Mouse (Mus musculus) forebrain, embryonic 14.5 days (tissue): ENCODE data around the gene Scube2. TPM values are rescaled to one million over a fixed set of nuclear protein-coding genes. Genes with fewer than 3 reads are reported as not detected.

Experiments
- ATAC-seq: fragments of 200-750 bp; cut with Nextera tagmentation; 2 replicates; pipeline ENCODE4 v1.8.0; 2017; ENCODE audit warnings: mild to moderate bottlenecking, moderate library complexity
- DNase-seq: peaks from one replicate; pipeline ENCODE4 v3.0.0-alpha.2; 2015; ENCODE audit warnings: low spot score
- H3K27ac ChIP-seq: fragments of 300-500 bp; sonication (generic); 2 replicates; pipeline ENCODE4 v1.5.1; 2014; ENCODE audit warnings: low read depth, mild to moderate bottlenecking, control low read depth, low read length, moderate library complexity
- H3K27me3 ChIP-seq: fragments of 300-500 bp; sonication (generic); replicated peaks from 2 replicates; pipeline ENCODE4 v1.6.1; 2014; ENCODE audit warnings: low read length, control low read depth, mixed read lengths; ENCODE audit not compliant: control insufficient read depth, insufficient read depth
- H3K36me3 ChIP-seq: fragments of 300-500 bp; sonication (generic); 2 replicates; pipeline ENCODE4 v1.6.1; 2014; ENCODE audit warnings: low read length, control low read depth; ENCODE audit not compliant: control insufficient read depth, insufficient read depth
- H3K4me1 ChIP-seq: fragments of 300-500 bp; sonication (generic); 2 replicates; pipeline ENCODE4 v1.6.1; 2014; ENCODE audit warnings: antibody characterized with exemption, low read length, control low read depth; ENCODE audit not compliant: control insufficient read depth, insufficient read depth
- H3K4me2 ChIP-seq: fragments of 300-500 bp; sonication (generic); 2 replicates; pipeline ENCODE4 v1.6.1; 2014; ENCODE audit warnings: mild to moderate bottlenecking, control low read depth, low read length
- H3K4me3 ChIP-seq: fragments of 300-500 bp; sonication (generic); 2 replicates; pipeline ENCODE4 v1.5.1; 2014; ENCODE audit warnings: low read depth, low read length, control low read depth
- H3K9ac ChIP-seq: fragments of 300-500 bp; sonication (generic); 2 replicates; pipeline ENCODE4 v1.6.1; 2014; ENCODE audit warnings: mild to moderate bottlenecking, low read length, control low read depth, moderate library complexity
- H3K9me3 ChIP-seq: fragments of 300-500 bp; sonication (generic); replicated peaks from 2 replicates; pipeline ENCODE4 v1.6.1; 2016; ENCODE audit warnings: low read length, control low read depth, mixed read lengths; ENCODE audit not compliant: control insufficient read depth
- WGBS: fragments of 180-500 bp; shearing (Covaris S2); extraction: QIAGEN DNeasy Blood & Tissue Kit; methylation state at CpG from one replicate; pipeline ENCODE4 v1.1.7; 2014; 5-methylcytosine and 5-hydroxymethylcytosine counted together
- polyA plus RNA-seq: library from polyadenylated mRNA; unstranded; fragments of >200 nt; fragmentation: Nextera tagmentation; extraction: Ambion mirVana; gene quantifications from 2 replicates; pipeline ENCODE4 v1.2.1, GENCODE M21; 2014

The Scube2 gene
- polyA plus RNA-seq, 1 experiment from 2014 or later = 0.38 TPM

DNA sequence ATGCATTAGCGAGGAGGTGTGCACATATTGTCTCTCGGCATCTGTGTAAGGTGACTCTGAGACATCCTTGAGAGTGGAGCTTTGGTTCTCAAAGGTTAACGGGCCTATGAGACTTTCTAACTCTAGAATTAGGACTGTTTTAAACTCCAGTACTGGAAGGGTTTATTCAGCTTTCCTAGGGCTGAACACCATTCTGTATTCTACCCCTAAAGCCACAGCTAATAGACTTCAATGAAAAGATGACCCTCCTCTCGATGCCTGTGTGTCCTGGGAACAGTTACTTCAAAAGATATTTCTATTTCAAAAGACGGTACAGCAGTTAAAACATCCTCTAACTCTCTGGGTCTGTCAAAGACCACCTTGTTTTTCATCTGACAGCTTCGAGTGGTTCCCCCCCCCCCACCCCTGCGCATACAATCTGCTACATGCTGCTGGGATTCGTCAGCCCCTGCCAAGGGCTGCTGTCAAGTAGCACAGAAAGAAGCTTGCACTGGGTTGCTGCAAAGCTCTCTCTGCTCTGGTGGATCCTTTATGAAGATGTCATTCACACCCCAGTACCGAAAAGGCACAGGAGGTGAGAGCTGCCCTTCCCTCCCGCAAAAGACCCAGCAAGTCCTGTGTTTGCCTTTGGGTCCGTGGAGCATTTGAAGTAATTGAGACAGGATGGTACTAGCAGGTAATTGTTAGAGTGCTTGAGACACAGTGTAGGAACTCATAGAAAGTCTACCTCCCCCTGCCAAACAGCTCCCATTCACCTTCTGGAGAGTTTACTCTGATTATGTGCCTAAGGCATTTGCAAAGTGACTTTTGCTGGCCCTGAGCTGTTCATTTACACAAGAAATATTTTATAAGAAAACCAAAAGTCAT lies 16.4 kb downstream of the Scube2 start:
- no peaks in the 10 kb centered on the region for H3K9me3 ChIP-seq
- H3K9ac ChIP-seq = no peak overlapping the region
- peak overlapping the region; percentile 55; the same call in 1 of the 2 replicates for H3K27ac ChIP-seq
- H3K36me3 ChIP-seq = no peaks in the 10 kb centered on the region
- H3K4me2 ChIP-seq = peak overlapping the region; percentile 18; the same call in 1 of the 2 replicates
- no peak overlapping the region for H3K4me3 ChIP-seq
- DNase-seq = peak; percentile 69
- 30% methylated on average over 11 of the region's 11 CpGs for WGBS
- ATAC-seq = peak; percentile 84
- H3K27me3 ChIP-seq = no peaks in the 10 kb centered on the region
- H3K4me1 ChIP-seq = peaks cover 26% of the 10 kb centered on the region

DNA sequence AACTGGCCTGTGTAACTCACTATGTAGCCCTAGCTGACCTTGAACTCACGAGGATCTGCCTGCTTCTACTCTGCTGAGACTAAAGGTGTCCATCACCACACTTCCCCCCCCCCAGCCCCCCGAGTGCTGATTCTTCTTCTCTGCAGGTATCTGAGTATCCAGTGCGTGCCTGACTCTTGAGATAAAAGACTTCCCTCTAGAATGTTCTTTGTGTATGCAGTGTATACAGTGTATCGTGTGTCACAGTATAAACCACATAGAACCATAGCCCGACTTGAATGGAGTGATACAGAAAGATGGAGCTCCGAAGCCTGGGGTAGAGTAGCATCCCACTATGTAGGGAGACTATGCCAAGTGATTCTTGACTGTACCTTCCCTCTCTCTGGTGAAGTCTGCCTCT lies 21.4 kb downstream of the Scube2 start:
- DNase-seq (no peak), ATAC-seq (no peak)
- no peak overlapping the region for H3K4me3 ChIP-seq
- no peak overlapping the region for H3K27ac ChIP-seq
- H3K27me3 ChIP-seq = no peaks in the 10 kb centered on the region
- H3K9ac ChIP-seq = no peak overlapping the region
- H3K9me3 ChIP-seq = no peaks in the 10 kb centered on the region
- H3K36me3 ChIP-seq = no peaks in the 10 kb centered on the region
- H3K4me2 ChIP-seq = no peak overlapping the region
- 84% methylated on average over 6 of the region's 6 CpGs for WGBS
- H3K4me1 ChIP-seq = peaks cover 8% of the 10 kb centered on the region; the same call in 1 of the 2 replicates

DNA sequence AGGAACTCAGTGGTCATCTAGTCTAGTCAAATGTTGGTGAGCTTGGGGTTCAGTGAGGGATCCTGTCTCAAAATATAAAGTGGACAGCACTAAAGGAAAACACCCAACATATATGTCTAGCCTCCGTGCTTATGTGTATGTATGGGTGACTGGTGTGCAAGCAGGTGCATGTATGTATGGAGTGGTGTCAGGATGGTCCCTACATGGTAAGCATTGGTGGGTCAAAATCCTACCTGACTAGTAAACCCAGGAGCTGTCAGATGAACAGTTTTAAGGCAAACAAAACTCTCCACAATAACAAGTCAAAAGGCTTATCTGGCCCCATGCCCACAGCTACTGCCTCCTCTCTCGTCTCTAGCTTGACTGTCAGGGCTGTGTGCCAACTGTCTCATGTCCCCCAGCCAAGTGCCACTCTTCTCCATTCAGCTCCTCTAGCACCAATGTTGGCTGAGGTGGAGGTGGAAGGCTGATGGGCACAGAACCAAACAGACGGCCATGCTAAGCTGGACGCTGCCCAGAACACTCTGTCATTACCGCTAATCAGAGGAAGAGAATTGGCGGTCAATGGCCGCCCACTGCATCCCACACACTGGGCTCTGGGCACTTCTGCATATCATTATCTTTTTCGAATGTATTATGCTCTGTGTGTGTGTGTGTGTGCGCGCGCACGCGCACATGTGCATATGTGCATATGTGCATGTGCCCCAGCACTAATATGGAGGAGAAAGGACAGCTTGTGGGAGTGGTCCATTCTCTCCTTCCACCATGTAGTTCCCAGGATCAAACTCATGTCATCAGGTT lies 23.7 kb downstream of the Scube2 start:
- peak; percentile 93 for DNase-seq
- Histone ChIP-seq H3K4me1 (peaks cover 3% of the 10 kb centered on the region), H3K27me3 (no peaks in the 10 kb centered on the region), H3K9me3 (no peaks in the 10 kb centered on the region), H3K4me2 (no peak overlapping the region), H3K36me3 (no peaks in the 10 kb centered on the region), H3K27ac (no peak overlapping the region), H3K9ac (no peak overlapping the region), H3K4me3 (no peak overlapping the region)
- 65% methylated on average over 13 of the region's 13 CpGs for WGBS
- peak; percentile 93 for ATAC-seq

DNA sequence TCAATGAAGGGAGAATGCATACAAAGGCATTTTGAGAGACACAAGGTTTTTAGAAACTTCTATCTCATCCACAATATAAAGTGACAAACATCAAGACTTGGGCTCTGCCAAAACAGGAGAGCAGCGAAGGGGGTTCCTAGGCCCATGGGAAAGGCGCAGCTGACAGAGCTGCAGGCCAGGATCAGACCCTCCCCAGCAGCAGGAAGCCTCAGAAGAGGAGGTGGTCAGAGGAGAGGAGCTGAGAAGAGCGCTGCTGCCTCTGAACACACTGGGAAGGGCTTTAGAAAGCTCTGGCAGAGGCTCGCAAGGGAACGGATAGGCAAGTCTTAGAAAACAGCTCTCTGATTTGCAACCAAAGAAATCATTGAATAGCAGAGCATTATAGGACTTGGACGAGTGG lies 24.4 kb downstream of the Scube2 start:
- Histone ChIP-seq H3K27me3 (no peaks in the 10 kb centered on the region), H3K36me3 (no peaks in the 10 kb centered on the region), H3K9ac (no peak overlapping the region), H3K27ac (no peak overlapping the region), H3K9me3 (no peaks in the 10 kb centered on the region), H3K4me3 (no peak overlapping the region), H3K4me2 (no peak overlapping the region), H3K4me1 (peaks cover 3% of the 10 kb centered on the region)
- ATAC-seq = no peak
- DNase-seq = no peak
- WGBS = 52% methylated on average over 6 of the region's 6 CpGs

DNA sequence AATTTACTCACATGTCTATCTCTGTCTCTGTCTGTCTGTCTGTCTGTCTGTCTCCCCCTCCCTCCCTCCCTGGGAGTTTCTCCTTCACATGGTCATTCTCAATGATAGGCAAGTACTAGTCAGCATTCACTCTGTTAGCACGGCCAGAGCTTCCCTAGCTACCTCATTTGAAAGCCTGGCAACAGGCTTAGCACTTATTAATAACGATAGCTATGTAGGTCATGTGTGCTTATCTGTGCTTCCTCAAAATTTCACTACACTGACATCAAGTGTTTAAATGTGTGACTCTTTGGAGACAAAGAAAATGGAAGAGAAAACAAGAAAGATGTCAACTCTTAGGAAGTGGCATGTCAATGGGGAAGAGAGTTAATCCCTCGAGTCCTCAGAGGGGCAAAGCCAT lies 26.9 kb downstream of the Scube2 start:
- Histone ChIP-seq H3K36me3 (no peaks in the 10 kb centered on the region), H3K27ac (no peak overlapping the region), H3K9me3 (no peaks in the 10 kb centered on the region), H3K9ac (no peak overlapping the region), H3K27me3 (no peaks in the 10 kb centered on the region), H3K4me3 (no peak overlapping the region), H3K4me1 (peaks cover 3% of the 10 kb centered on the region), H3K4me2 (no peak overlapping the region)
- DNase-seq = no peak
- ATAC-seq = no peak
- 66% methylated on average over 3 of the region's 3 CpGs for WGBS

DNA sequence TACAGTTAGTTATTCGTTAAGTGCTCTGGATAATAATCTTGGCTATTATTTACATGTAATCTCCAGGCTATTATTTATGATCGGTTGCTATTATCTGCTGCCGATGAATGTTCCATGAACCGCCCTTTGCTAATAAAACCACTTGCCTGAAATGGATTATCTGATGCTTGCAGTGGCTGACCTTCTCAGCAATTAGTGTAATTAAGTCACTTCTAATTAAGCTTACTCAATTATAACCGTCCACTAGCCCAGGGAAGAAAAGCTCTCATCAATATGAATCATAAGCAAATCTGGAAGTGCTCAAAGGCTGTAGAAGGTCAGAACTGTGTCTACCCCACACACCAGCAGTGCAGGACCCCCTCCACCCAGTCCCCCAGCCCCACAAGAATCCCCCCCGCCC lies 27.8 kb downstream of the Scube2 start:
- no peak for ATAC-seq
- Histone ChIP-seq H3K4me1 (peaks cover 3% of the 10 kb centered on the region), H3K27me3 (no peaks in the 10 kb centered on the region), H3K27ac (no peak overlapping the region), H3K4me2 (no peak overlapping the region), H3K9me3 (no peaks in the 10 kb centered on the region), H3K4me3 (no peak overlapping the region), H3K9ac (no peak overlapping the region), H3K36me3 (no peaks in the 10 kb centered on the region)
- no peak for DNase-seq
- 31% methylated on average over 6 of the region's 6 CpGs for WGBS

DNA sequence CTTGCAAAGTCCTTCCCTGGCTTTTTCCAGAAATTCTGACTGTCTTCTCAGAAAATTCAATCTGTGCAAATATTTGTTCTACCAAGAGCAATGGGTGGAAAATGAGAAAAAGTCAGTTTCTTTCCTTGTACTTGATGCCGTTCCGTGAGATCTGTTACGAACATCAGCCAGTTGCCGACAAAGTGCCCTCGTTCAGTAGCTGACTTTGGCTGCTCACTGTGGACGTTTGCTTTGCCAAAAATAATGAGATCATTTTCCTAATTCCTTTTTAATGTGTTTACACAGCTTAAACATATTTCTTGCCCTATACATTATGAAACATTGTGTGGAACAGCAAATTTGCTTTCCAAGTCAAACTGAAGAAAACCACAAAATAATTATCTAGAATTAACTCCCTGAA lies 30.6 kb downstream of the Scube2 start:
- H3K27me3 ChIP-seq = no peaks in the 10 kb centered on the region
- ATAC-seq = no peak
- H3K27ac ChIP-seq = no peak overlapping the region
- no peak overlapping the region for H3K4me2 ChIP-seq
- H3K4me3 ChIP-seq = no peak overlapping the region
- H3K9me3 ChIP-seq = no peaks in the 10 kb centered on the region
- H3K36me3 ChIP-seq = no peaks in the 10 kb centered on the region
- no peaks in the 10 kb centered on the region; the same call in 1 of the 2 replicates for H3K4me1 ChIP-seq
- WGBS = 74% methylated on average over 6 of the region's 6 CpGs
- DNase-seq = no peak
- no peak overlapping the region for H3K9ac ChIP-seq

DNA sequence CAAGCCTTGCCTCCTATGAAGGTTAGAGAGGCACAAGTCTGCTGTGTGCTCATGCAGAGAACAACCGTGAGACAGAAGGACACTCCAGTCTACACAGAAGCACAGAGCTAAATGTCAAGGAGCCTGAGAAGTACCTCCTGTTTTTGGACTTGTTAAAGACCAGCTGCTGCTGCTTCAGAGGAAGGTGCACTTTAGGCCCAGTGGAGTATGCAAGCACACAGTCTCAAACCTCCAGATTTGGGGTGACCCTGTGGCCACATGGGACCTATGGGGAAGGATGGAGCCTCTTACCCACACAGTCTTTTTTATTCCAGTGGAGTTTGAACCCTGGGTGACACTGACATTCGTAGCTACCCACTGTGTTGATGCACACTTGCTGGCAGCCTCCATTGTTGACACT lies 34.1 kb downstream of the Scube2 start:
- ATAC-seq = no peak
- Histone ChIP-seq H3K27ac (no peak overlapping the region), H3K4me1 (no peaks in the 10 kb centered on the region), H3K36me3 (no peaks in the 10 kb centered on the region), H3K4me3 (no peak overlapping the region), H3K4me2 (no peak overlapping the region), H3K27me3 (no peaks in the 10 kb centered on the region), H3K9ac (no peak overlapping the region), H3K9me3 (no peaks in the 10 kb centered on the region)
- 83% methylated on average over 2 of the region's 2 CpGs for WGBS
- DNase-seq = no peak

DNA sequence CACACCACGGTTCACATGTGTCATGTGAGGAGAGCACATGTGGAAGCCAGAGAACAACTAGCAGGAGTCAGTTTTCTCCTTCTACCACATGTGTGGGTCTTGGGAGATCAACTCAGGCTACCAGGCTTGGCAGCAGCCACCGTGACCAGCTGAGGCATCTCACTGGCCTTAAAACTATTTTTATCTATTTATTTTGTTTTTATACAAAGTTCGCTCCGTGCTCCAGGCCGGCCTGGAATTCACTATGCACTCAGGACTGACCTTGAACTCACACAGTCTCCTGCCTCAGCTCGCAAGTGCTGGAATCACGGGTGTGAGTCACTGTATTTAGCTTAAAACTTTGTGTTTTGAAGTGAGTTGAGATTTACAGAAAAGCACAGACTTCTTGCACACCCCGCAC lies 38.6 kb downstream of the Scube2 start:
- H3K9me3 ChIP-seq = no peaks in the 10 kb centered on the region
- WGBS = 94% methylated on average over 8 of the region's 8 CpGs

More for the DNA sequence above, 38.6 kb downstream of the Scube2 start:
- no peaks in the 10 kb centered on the region for H3K27me3 ChIP-seq
- ATAC-seq = no peak
- no peak overlapping the region for H3K4me2 ChIP-seq
- no peak overlapping the region for H3K4me3 ChIP-seq
- no peak overlapping the region for H3K27ac ChIP-seq
- no peak overlapping the region for H3K9ac ChIP-seq
- no peaks in the 10 kb centered on the region for H3K36me3 ChIP-seq
- H3K4me1 ChIP-seq = no peaks in the 10 kb centered on the region
- DNase-seq = no peak
